Mouse (Mus musculus): ENCODE measurements at regions not wholly inside any gene's neighbourhood (a gene's known extent, or its start where the extent isn't known, plus 50 kb on each side); places are given as distances from the start of the nearest gene placed in this dataset.
"Not testable (repeated sequence)": the region's sequence is repeated elsewhere in the genome, so short reads cannot be mapped to it uniquely, and the experiment has no call there.

- no peak for DNase-seq
Measured at GRCm38 (mm10) chr13:4858341-4858740, 249.4 kb upstream of the Akr1e1 start.

GRCm38 (mm10) chr13:4839481-4839880, 230.5 kb upstream of the Akr1e1 start:
- not testable (repeated sequence) for DNase-seq

- no peak for DNase-seq
Measured at GRCm38 (mm10) chr13:4826756-4827155, 217.8 kb upstream of the Akr1e1 start.

- DNase-seq: not testable (repeated sequence)
Measured at GRCm38 (mm10) chr13:4825749-4826148, 216.8 kb upstream of the Akr1e1 start.

GRCm38 (mm10) chr13:4806876-4807275, 197.9 kb upstream of the Akr1e1 start:
- no peak for DNase-seq

- no peak for DNase-seq
Measured at GRCm38 (mm10) chr13:4800666-4801065, 191.7 kb upstream of the Akr1e1 start.

- DNase-seq: no peak
Measured at GRCm38 (mm10) chr13:4791139-4791538, 182.2 kb upstream of the Akr1e1 start.

GRCm38 (mm10) chr13:4790414-4790813, 181.4 kb upstream of the Akr1e1 start:
- DNase-seq: no peak

- DNase-seq: no peak
Measured at GRCm38 (mm10) chr13:4783290-4783689, 174.3 kb upstream of the Akr1e1 start.

GRCm38 (mm10) chr13:4778264-4778823, 169.4 kb upstream of the Akr1e1 start:
- DNase-seq: not testable (repeated sequence)

GRCm38 (mm10) chr13:4776855-4777254, 167.9 kb upstream of the Akr1e1 start:
- peak; percentile 59 for DNase-seq

- no peak for DNase-seq
Measured at GRCm38 (mm10) chr13:4772324-4772723, 163.3 kb upstream of the Akr1e1 start.

GRCm38 (mm10) chr13:4771120-4772075, 162.4 kb upstream of the Akr1e1 start:
- DNase-seq: peak; percentile 83

GRCm38 (mm10) chr13:4759965-4760364, 151.0 kb upstream of the Akr1e1 start:
- DNase-seq: no peak

- DNase-seq: no peak
Measured at GRCm38 (mm10) chr13:4756529-4756928, 147.6 kb upstream of the Akr1e1 start.

GRCm38 (mm10) chr13:4742930-4743329, 134.0 kb upstream of the Akr1e1 start:
- no peak for DNase-seq

GRCm38 (mm10) chr13:4716299-4716698, 107.3 kb upstream of the Akr1e1 start:
- not testable (repeated sequence) for DNase-seq

GRCm38 (mm10) chr13:4714724-4715123, 105.8 kb upstream of the Akr1e1 start:
- no peak for DNase-seq

- DNase-seq: no peak
Measured at GRCm38 (mm10) chr13:4712698-4713097, 103.7 kb upstream of the Akr1e1 start.

- DNase-seq: not testable (repeated sequence)
Measured at GRCm38 (mm10) chr13:4699591-4699990, 90.6 kb upstream of the Akr1e1 start.

GRCm38 (mm10) chr13:4666375-4667140, 57.6 kb upstream of the Akr1e1 start:
- DNase-seq: peak; percentile 54

GRCm38 (mm10) chr13:4663390-4663789, 54.4 kb upstream of the Akr1e1 start:
- no peak for DNase-seq

GRCm38 (mm10) chr13:4662336-4663101, 53.5 kb upstream of the Akr1e1 start:
- DNase-seq: peak; percentile 63

All from kidney, adult 9 months (tissue).